Mouse (Mus musculus) CH12.LX (cell line): ENCODE data around the gene Car5b. TPM values are rescaled to one million over a fixed set of nuclear protein-coding genes. Genes with fewer than 3 reads are reported as not detected.

Experiments
- DNase-seq: peaks from one replicate; pipeline ENCODE4 v3.0.0-alpha.2; 2013; ENCODE audit errors: extremely low read depth
- H3K27ac ChIP-seq: 2 replicates; pipeline ENCODE4 v1.5.1; 2012; ENCODE audit warnings: low read depth, mild to moderate bottlenecking, control low read depth, moderate library complexity; ENCODE audit not compliant: insufficient read depth
- H3K27me3 ChIP-seq: replicated peaks from 2 replicates; pipeline ENCODE3; 2012; ENCODE audit warnings: inconsistent platforms
- H3K36me3 ChIP-seq, 2 experiments: replicated peaks in 1 of 2; 2 replicates each; pipeline versions ENCODE3 to v1.6.1; 2012; ENCODE audit warnings: inconsistent platforms in 1 of 2, low read length in 1 of 2, mild to moderate bottlenecking in 1 of 2, mixed read lengths in 1 of 2, moderate library complexity in 1 of 2; ENCODE audit not compliant: control insufficient read depth in 1 of 2, insufficient read depth in 1 of 2
- H3K4me1 ChIP-seq, 2 experiments: 2 replicates each; pipeline ENCODE4 v1.6.1; 2012; ENCODE audit warnings: inconsistent platforms in 1 of 2, moderate library complexity in 1 of 2; ENCODE audit not compliant: insufficient read depth in 2 of 2, control insufficient read depth in 1 of 2
- H3K4me2 ChIP-seq: 2 replicates; pipeline ENCODE4 v1.6.1; 2012; ENCODE audit warnings: low read depth, mild to moderate bottlenecking, control low read depth; ENCODE audit not compliant: poor library complexity, insufficient read depth, severe bottlenecking
- H3K4me3 ChIP-seq, 3 experiments: fragments of 150-350 bp in 1 of 3; sonication (generic) in 1 of 3; replicated peaks in 1 of 3; 2 replicates each; pipeline versions ENCODE3 to v1.5.1; 2011 to 2012; ENCODE audit warnings: low read depth in 2 of 3, low read length in 2 of 3, mild to moderate bottlenecking in 2 of 3, moderate library complexity in 2 of 3, control low read depth in 1 of 3, improper control_type of control experiment in 1 of 3, inconsistent platforms in 1 of 3, mixed read lengths in 1 of 3; ENCODE audit not compliant: poor library complexity in 1 of 3
- H3K79me2 ChIP-seq: replicated peaks from 2 replicates; pipeline ENCODE4 v1.6.1; 2012; ENCODE audit warnings: mild to moderate bottlenecking, moderate library complexity; ENCODE audit not compliant: control insufficient read depth, poor library complexity, insufficient read depth, severe bottlenecking; ENCODE audit errors: extremely low read depth
- H3K9ac ChIP-seq: 2 replicates; pipeline ENCODE4 v1.6.1; 2012; ENCODE audit warnings: low read depth, mild to moderate bottlenecking, control low read depth, moderate library complexity; ENCODE audit not compliant: insufficient read depth
- H3K9me3 ChIP-seq: replicated peaks from 2 replicates; pipeline ENCODE3; 2012; ENCODE audit warnings: low read length, inconsistent platforms, mixed read lengths
- BHLHE40 ChIP-seq: IDR thresholded peaks from 2 replicates; pipeline ENCODE4 v1.6.1; 2011; ENCODE audit warnings: mild to moderate bottlenecking, low read depth, low read length, improper control_type of control experiment
- CHD1 ChIP-seq: IDR thresholded peaks from 2 replicates; pipeline ENCODE4 v1.6.1; 2012; ENCODE audit warnings: low read depth, low read length, improper control_type of control experiment, inconsistent platforms
- CHD2 ChIP-seq: IDR thresholded peaks from 2 replicates; pipeline ENCODE4 v1.6.1; 2011; ENCODE audit warnings: low read length, improper control_type of control experiment
- ELF1 ChIP-seq: IDR thresholded peaks from 2 replicates; pipeline ENCODE4 v1.6.1; 2014; ENCODE audit warnings: low read depth, mild to moderate bottlenecking, inconsistent platforms, low read length, improper control_type of control experiment
- EP300 ChIP-seq: IDR thresholded peaks from 2 replicates; pipeline ENCODE4 v1.6.1; 2011; ENCODE audit warnings: low read length, improper control_type of control experiment
- HCFC1 ChIP-seq: IDR thresholded peaks from 2 replicates; pipeline ENCODE4 v1.6.1; 2012; ENCODE audit warnings: low read depth, mild to moderate bottlenecking, inconsistent platforms, low read length, improper control_type of control experiment
- JUND ChIP-seq: conservative IDR thresholded peaks from 2 replicates; pipeline ENCODE4 v1.6.1; 2011; ENCODE audit warnings: low read depth, low read length, improper control_type of control experiment
- KAT2A ChIP-seq: IDR thresholded peaks from 2 replicates; pipeline ENCODE4 v1.6.1; 2012; ENCODE audit warnings: low read length, improper control_type of control experiment, inconsistent platforms; ENCODE audit not compliant: insufficient replicate concordance
- MAFK ChIP-seq: IDR thresholded peaks from 2 replicates; pipeline ENCODE4 v1.6.1; 2011; ENCODE audit warnings: low read length, improper control_type of control experiment; ENCODE audit not compliant: insufficient replicate concordance
- MXI1 ChIP-seq: IDR thresholded peaks from 2 replicates; pipeline ENCODE4 v1.6.1; 2011; ENCODE audit warnings: mild to moderate bottlenecking, low read depth, low read length, improper control_type of control experiment
- NELFE ChIP-seq: IDR thresholded peaks from 2 replicates; pipeline ENCODE4 v1.6.1; 2011; ENCODE audit warnings: low read depth, low read length, improper control_type of control experiment
- NRF1 ChIP-seq: IDR thresholded peaks from 2 replicates; pipeline ENCODE4 v1.6.1; 2014; ENCODE audit warnings: low read depth, mild to moderate bottlenecking, inconsistent platforms, low read length, improper control_type of control experiment, moderate library complexity
- PAX5 ChIP-seq: IDR thresholded peaks from 2 replicates; pipeline ENCODE4 v1.6.1; 2012; ENCODE audit warnings: low read length, inconsistent platforms, mixed read lengths
- POLR2AphosphoS2 ChIP-seq: IDR thresholded peaks from 2 replicates; pipeline ENCODE4 v1.6.1; 2011; ENCODE audit warnings: low read depth, low read length, improper control_type of control experiment
- RCOR1 ChIP-seq: conservative IDR thresholded peaks from 2 replicates; pipeline ENCODE4 v1.6.1; 2012; ENCODE audit warnings: low read depth, mild to moderate bottlenecking, inconsistent platforms, low read length, improper control_type of control experiment
- TCF12 ChIP-seq: IDR thresholded peaks from 2 replicates; pipeline ENCODE4 v1.6.1; 2014; ENCODE audit warnings: low read depth, mild to moderate bottlenecking, inconsistent platforms, low read length, improper control_type of control experiment
- ZMIZ1 ChIP-seq: IDR thresholded peaks from 2 replicates; pipeline ENCODE4 v1.6.1; 2012; ENCODE audit warnings: low read depth, mild to moderate bottlenecking, inconsistent platforms, low read length, improper control_type of control experiment
- ZNF384 ChIP-seq: IDR thresholded peaks from 2 replicates; pipeline ENCODE4 v1.6.1; 2012; ENCODE audit warnings: low read depth, low read length, improper control_type of control experiment, inconsistent platforms
- dilution Hi-C: fragments of 300-500 bp; cut with MboI; formaldehyde crosslinking; loops from 2 replicates; pipeline ENCODE4 v1.14.3; 2020; ENCODE audit warnings: low sequenced_read_pairs; ENCODE audit not compliant: extremely low pct_unique_long_range_greater_than_20kb, extremely low pct_ligation_motif_present
- in situ Hi-C: fragments of 300-500 bp; cut with MboI; formaldehyde crosslinking; loops from 3 replicates; pipeline ENCODE4 v1.14.3; 2019; ENCODE audit warnings: low sequenced_read_pairs, low pct_ligation_motif_present, low pct_unique_long_range_greater_than_20kb, mixed read lengths
- polyA plus RNA-seq: library from polyadenylated mRNA; unstranded; fragments of >175 nt; gene quantifications from 2 replicates; pipeline ENCODE4 v1.2.1, GENCODE M21; 2012; ENCODE audit warnings: low read depth; ENCODE audit not compliant: insufficient read length
- total RNA-seq, 2 experiments: library from RNA; depleted of rRNA; stranded (reverse); fragments of 300-350 nt in 1 of 2; fragments of >200 nt in 1 of 2; gene quantifications; 2 replicates each; pipeline ENCODE4 v1.2.3; 2012 to 2014

The Car5b gene
- total and polyA plus RNA-seq, 3 experiments, result 0.13 TPM; not detected in 2

- dilution Hi-C loops (no loop called here), in situ Hi-C loops (no loop called here)
- H3K9me3 ChIP-seq, result no peaks in the 10 kb centered on the region
- H3K4me3 ChIP-seq, result no peak overlapping the region
- no peak overlapping the region for H3K27ac ChIP-seq
- no peaks in the 10 kb centered on the region for H3K27me3 ChIP-seq
- no peak overlapping the region for H3K9ac ChIP-seq
- H3K79me2 ChIP-seq, result no peaks in the 10 kb centered on the region
- no peaks in the 10 kb centered on the region for H3K4me1 ChIP-seq
- no peak overlapping the region for H3K4me2 ChIP-seq
- no peak for TF ChIP-seq PAX5
- H3K36me3 ChIP-seq, result no peaks in the 10 kb centered on the region
- no peak for DNase-seq
Observed at GRCm38 (mm10) chrX:164032526-164032925, 4.7 kb upstream of the Car5b start.

GRCm38 (mm10) chrX:164015636-164016035, 12.2 kb downstream of the Car5b start:
- H3K9ac ChIP-seq, result no peak overlapping the region
- TF ChIP-seq JUND, result no peak
- no peak for TF ChIP-seq KAT2A
- no peak for TF ChIP-seq NRF1
- no peak for TF ChIP-seq CHD2
- TF ChIP-seq HCFC1, result no peak
- TF ChIP-seq ZMIZ1, result no peak
- no peak for TF ChIP-seq NELFE
- no peak for TF ChIP-seq EP300
- no peak for TF ChIP-seq ELF1
- TF ChIP-seq ZNF384, result no peak
- TF ChIP-seq MAFK, result no peak
- TF ChIP-seq BHLHE40, result no peak
- no peak for TF ChIP-seq PAX5
- no peak for TF ChIP-seq POLR2AphosphoS2
- TF ChIP-seq RCOR1, result no peak
- TF ChIP-seq TCF12, result no peak
- no peak for TF ChIP-seq CHD1
- TF ChIP-seq MXI1, result no peak
- dilution Hi-C loops, result no loop called here

More at GRCm38 (mm10) chrX:164015636-164016035, 12.2 kb downstream of the Car5b start:
- Histone ChIP-seq H3K79me2 (no peaks in the 10 kb centered on the region), H3K4me1 (peaks cover 0 to 4% of the 10 kb centered on the region in 2 experiments; a peak in 1 of 4 replicates), H3K9me3 (no peaks in the 10 kb centered on the region), H3K27me3 (no peaks in the 10 kb centered on the region), H3K36me3 (no peaks in the 10 kb centered on the region), H3K4me3 (no peak overlapping the region), H3K4me2 (no peak overlapping the region), H3K27ac (no peak overlapping the region)
- DNase-seq, result no peak
- in situ Hi-C loops, result no loop called here
